Mouse (Mus musculus): ENCODE measurements around the gene Fam151b.

DNA sequence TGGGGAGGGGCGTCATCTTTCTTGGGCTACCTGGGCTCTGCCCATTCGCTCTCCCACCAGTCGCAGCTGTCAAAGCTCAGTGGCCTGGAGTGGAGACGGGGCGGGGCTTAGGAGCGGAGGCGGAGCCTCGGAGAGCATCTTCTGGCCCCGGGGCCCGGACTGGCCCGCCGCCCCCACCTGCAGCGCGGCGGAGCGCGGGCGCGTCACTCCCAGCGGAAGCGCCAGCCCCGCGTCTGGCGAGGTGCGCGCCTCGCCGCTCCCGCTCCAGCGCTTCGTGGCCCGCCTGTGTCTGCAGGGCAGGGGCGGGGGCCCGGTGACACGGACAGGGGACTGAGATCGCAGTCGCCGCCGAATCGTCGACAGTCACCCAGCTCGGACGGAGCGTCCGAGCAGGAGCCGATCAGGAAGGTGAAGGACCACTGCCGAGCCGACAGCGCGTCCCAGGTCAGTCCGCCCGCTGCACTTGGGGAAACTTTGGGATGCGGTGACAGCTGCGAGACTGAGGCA lies 58.0 kb downstream of the Fam151b start, which contains the start of gene Ankrd34b:
- TF ChIP-seq CTCF (IDR thresholded peaks at IDR 0.05; ENCODE audit: low read depth) (no peak), EP300 (IDR thresholded peaks at IDR 0.05; ENCODE audit: low read depth) (no peak)
